Mouse (Mus musculus) spleen, postnatal 14 days (tissue): ENCODE results near the gene Sh3glb2.

Source experiments
- DNase-seq, 2 experiments: peaks; one replicate each; pipeline ENCODE4 v3.0.0; 2021 to 2022; ENCODE audit warnings: low spot score in 2 of 2

Gene Sh3glb2

DNA sequence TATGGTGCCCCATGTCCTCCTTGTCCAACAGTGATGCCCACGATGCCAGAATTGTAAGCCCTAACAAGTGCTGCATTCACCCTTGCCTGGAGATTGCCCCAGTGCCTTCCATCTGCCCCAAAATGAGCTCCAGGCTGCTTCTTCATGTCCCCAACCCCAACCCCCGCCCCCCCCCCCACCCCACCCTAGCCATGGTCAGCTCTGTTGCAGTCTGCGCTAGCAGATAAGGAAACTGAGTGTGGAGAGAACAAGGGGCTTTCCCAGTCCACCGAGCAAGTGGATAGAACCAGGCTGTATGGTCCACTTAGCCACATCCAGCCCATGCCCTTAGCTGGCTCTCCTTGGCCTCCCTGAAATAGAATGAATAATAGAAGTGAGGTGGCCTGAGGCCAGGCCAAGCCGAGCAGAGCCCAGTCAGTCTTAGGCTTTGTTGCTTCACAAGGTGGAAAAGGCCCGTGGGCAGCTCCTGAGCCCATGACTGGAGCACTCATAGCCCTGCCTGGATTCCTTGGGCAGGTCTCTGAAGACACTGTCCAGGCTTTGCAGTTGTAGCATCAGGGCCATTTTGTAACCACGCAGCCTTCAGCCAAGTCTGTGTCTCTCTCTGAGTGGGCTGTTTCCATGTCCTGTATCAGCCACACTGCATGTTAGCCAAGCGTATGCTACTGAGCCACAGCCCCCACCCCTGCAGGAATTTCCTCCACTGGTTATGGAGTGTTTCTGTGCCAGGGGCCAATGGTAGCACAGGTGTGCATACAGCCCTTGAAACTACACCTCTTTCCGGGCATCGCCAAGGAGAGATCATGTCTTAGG, 21.6 kb upstream of the Sh3glb2 start:
- no peak for DNase-seq

DNA sequence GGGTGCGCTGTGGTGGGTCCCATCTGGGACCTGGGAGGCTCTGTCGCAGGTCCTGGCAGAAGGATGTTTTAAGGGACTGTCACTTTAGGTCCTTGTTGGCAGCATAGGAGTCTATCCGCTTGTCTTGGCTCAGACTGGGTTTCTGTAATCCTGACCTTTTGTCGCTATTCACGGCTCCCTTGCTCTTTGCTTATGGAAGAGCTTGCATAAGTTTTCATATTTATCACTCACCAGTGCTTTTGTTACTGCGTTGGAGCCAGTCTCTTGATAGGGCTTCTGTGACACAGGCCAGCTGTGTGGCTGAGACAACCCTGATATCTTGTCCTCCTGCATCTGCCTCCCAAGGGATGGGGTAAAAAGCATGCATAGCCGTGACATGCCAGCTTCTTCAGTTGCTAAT, 20.2 kb upstream of the Sh3glb2 start:
- DNase-seq: no peak

DNA sequence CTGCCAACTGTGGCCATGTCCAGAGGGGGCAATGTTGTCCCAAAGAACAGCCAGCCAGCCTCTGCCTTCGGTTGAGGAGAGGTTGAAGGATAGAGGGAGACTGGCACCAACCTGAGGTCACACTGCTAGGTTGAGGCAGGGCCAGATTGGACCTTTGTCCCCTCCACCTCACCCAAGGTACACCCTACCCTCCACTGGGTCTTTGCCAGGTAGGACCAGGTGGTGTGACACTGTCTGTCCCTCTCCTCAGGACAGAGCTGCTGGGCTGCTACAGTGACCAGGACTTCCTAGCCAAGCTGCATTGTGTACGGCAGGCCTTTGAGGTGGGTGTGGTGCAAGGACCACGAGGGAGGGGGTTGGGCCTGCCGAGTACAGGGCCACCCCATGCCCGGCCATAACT, 18.6 kb upstream of the Sh3glb2 start:
- DNase-seq: no peak

DNA sequence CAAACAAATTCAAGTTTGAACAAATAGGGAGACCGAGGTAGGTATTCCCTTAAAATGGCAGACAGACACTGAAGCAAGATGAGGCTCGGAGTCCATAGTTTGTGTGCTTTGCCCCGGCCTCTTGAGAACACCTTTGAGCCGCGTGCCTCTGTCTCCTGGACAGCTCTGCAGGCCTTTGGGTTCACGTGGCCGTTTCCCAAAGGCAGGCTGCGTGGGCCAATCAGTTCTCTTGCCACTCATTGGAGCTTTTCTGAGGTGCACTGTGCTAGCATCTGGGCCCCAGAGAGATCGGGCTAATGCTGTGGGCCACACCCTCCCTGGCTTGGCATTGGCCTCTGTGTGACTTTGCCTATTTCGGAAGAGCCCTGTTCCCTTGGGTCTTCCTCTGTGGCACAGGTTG, 16.8 kb upstream of the Sh3glb2 start:
- DNase-seq: no peak

DNA sequence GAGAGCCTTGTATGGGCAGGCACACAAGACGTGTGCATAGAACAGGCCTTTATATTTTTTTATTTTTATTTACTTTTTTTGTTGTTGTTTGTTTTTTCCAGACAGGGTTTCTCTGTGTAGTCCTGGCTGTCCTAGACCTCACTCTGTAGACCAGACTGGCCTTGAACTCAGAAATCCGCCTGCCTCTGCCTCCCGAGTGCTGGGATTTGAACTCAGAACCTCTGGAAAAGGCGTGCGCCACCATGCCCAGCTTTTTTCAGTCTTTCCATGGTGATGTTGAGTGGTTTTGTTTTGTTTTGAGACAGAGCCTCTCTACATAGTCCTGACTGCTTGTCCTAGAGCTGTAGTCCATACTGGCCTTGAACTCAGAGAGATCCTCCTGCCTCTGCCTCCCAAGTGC, 13.6 kb upstream of the Sh3glb2 start:
- DNase-seq: no peak

DNA sequence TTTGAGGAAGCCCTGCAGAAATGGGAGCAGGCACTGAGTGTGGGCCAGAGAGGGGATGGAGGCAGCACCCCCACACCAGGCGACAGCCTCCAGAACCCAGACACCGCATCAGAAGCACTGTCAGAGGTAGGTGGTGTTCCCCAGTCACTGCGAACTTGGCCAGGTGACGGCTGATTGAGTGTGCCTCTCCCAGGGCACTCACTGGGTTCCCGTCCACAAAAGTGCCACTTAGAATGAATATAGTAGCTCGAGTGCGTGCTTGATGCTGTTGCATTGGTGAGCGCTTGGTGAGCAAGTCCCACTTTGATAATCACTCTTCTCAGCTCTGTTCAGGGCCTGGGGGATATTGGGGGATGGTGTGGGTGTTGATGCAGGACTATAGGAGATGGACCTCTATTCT, 12.4 kb upstream of the Sh3glb2 start:
- no peak for DNase-seq

DNA sequence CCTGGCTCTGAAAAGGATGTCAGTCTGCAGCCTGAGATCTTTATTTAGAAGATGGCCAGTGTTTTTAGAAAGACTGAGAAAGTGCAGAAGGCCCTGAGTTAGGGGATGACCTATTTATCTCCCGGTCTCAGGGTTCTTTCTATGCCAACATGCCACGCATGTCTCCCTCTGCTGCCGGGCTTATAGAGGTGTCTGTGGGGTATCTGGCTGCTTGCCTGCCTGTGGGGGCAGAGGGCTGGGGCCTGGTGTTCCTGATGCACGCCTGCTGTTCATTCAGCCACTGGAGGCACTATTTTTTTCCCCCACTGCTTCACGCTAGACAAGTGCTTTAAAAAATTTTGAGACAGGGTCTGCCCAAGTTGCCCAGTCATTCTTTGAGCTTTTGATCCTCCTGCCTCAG, 7.1 kb upstream of the Sh3glb2 start:
- no peak for DNase-seq

DNA sequence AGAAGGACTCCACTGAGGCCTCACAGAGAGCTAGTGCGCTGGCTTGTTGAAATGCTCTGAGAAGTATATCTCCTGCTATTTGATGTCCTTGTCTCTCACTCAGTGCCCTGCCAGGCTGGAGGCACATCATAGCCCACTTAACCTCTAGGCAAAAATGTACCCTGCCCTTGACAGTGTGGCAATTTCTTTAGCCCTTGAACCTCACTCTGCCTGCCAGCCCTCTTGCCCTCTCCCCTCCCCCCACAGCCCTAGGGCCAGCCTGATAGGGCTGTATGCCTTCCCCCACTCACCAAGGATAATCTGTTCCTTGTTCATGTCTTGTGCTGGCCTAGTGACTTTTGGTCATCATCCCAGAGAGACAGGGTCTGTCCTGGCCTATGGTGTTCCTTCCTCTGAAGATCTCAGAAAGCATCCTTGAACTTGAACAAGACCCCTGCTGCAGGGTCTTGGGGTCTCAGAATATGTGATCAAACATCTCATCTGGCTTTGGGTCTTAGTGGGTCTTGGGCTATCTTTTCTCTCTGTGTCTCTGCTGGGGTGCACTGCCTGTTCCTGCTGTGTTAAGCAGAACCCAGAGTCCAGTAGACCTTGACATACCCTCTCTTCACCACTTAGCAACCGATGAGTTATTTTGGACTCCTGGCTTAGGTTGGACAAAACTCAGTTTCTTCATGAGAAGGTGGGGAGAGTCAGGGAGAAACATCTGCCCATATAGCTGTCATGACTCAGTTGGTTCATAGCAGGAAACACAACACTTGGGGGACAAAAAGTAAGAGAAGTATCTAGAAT, 6.3 kb upstream of the Sh3glb2 start:
- no peak for DNase-seq

DNA sequence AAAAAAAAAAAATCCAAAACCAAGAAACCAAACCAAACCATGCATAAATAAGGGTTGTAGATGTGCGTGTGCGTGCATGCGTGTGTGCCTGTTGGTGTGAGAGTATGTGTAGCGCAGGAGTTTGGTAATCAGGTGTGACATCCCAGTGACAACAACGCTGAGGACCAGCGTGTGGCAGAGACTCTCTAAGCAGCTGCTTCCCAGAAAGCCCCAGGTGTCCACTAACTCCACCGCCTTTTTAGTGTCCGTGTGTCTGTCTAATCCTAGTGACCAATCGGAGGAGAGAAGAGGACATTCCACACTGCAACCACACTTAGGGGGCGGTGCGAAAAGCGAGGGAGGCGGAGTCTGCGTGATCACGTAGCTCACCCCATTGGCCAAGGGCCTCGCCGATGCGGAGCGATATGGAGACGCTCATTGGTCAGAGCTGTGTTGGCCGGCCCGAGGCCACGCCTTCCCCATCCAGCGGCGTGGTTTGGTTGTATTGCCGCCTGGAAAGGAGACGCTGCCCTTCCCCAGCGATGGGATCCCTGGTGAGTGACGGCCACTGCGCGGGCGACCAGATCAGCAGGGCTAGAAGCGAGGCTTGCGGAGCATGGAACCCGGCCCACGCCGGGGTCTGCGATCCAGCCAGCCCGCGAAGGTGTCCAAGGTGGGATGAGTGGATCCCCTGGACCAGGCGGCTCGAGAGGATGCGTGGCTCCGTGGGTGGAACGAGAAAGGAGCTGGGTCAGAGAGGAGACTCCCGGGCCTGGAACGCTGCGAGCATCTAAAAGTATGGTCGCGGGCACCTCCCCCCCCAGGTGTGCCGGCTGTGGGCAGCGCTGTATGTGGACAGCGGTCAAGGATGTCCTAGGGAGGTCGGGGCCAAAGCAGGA, 4.9 kb upstream of the Sh3glb2 start, which contains the start of gene Miga2:
TSS of gene Miga2 (plus strand) at position 461 of the 878 bp plus-strand sequence.
- peak; percentile 96 to 97 for DNase-seq

DNA sequence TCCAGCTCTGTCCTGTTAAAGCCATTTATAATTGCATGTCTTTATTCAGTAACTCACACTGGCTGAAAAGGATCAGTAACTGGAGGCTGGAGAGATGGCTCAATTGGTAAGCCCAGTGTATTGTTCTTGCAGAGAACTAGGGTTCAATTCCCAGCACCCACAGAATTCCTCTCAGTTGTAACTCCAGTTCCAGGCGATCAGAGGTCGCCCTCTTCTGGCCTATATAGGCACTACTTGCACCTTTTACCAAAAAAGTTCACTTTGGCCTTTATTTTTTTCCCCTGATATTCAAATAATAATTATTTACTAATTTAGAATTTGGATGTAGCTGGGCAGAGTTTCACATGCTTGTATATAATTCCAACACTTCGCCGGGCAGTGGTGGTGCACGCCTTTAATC, 3.7 kb upstream of the Sh3glb2 start:
- no peak for DNase-seq

DNA sequence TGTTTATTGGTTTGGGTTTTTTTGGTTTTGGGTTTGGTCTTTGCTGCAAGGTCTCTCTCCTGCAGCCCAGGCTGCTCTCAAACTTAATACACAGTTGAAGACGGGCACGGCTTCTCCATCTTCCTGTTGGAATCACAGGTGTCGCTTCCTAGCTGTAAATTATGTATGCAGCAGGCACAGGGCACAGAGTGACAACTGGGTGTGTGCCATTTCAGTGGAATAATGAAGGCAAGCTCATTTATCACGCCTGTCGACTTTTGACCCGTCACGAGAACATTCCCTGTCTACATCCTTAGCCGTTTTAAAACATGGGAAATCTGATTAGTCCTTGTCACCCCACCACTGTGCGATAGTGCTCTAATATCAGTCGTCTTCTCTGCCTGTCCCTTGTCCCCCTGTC, 1.5 kb upstream of the Sh3glb2 start:
- no peak for DNase-seq

DNA sequence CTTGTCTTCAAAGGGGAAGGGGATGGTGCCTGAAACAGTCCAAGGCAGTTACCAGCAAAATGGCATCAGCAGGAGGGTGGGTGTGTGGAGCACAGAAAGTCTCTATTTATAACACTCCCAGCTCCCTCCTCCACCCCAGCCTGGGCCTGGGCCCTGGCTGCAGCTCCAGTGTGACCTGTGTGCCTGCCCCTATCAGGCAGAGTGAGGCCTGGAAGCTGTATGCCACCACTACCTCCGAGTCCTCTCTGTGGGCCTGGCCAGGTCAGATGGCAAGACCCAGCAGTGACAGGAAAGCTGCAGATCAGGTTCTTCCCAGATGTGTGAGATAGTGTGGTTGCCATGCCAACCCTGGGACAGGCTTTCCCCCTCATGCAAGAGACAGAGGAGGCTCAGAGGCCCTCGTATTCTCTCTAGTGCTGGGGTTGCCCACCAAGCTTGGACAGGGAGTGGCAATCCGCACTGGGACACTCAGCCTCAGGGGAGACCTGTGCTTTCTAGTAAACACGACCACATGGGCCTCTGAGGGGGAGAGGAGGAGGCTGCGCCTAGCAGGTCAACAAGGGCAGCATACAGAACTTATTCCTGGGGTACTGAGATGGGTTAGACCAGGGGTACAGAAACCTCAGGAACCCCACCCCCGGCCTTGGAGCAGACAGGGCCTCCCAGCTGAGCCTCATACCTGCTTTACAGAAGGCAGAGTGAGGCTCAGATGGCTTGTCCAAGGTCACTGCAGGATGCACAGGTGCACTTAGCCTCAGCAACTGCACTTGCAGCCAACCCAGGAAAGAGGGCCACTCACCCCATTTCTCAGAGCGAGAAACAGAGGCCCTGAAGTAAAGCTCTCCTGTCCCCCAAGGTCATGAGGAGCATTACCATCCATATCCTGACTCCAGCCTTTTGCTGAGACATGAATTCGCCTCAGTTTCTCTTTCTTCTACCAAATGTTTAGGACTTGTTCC, 1.3 kb downstream of the Sh3glb2 start:
- DNase-seq: no peak

DNA sequence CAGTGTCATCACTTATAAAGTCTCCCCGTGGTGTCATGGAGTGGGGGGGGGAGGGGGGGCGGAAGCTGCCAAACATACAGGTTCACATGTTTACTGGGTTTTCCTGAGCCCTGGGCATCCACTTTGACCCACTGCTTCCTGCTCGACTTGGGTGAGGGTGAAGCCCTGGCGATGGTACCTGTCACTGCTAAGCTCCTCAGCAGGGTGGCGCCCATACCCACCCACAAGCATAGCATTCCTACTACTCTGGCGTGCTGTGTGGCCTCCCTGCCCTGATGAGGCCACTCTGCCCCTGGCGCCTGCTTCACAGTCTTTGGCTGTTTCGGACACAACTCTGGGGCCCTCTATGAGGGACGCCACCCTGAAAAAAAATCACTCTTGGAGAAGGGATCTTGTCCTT, 2.2 kb downstream of the Sh3glb2 start:
- DNase-seq: no peak

DNA sequence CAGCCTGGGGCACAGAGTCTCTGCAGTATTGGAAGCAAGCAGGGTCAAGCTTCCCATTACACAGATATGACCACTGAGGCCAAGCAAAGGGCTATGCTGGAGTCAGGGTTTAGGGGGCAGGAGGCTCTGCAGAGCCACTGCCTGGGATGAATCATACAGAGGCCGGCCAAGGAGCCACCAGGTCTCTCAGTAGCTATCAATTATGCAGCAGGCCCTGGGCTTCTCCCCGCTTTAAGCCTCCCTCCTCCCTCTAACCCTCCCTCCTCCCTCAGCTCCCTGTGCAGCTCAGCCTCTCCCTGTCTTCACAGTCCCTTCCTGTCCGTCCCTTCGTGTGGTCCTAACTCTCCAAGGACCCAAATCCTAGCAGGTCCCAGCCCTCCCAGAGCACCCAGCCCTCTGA, 2.9 kb downstream of the Sh3glb2 start:
- DNase-seq: no peak

DNA sequence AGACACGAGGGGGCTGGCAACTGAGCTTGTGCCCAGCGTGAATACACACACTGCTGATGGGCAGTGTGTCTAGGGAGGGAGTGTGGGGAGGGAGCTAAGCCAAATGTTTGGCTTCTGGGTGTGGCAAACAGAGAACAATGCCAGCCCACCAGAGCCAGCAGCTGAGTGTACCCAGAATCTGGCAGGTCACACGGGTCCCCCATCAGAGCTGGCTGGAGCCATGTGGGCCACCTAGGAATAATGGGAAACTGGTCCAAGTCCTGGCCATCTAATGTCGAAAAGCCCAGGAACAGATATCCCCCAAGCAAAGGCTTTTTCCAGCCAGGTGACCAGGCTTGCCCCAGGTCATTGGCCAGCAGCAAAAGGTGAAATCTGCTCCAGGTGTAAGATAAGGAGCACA, 3.3 kb downstream of the Sh3glb2 start:
- no peak for DNase-seq

DNA sequence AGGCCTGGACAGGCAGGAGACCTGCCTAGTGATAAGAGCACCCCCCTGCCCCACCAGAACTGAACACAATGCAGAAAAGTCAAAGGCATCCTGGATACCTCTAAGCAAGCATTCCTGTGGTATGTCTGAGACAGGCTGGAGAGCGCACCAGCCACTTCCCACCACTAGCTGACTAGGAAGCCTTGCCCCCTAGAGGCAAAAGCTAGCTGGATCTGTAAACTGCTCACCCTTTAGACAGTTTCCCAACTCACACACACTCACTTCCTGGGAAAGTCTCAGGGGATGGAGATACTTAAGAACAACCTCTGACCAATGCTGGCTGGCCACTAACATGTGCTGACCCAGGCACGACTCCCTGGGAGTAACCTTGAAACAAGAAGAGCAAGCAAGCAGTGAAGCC, 8.0 kb downstream of the Sh3glb2 start:
- no peak for DNase-seq

DNA sequence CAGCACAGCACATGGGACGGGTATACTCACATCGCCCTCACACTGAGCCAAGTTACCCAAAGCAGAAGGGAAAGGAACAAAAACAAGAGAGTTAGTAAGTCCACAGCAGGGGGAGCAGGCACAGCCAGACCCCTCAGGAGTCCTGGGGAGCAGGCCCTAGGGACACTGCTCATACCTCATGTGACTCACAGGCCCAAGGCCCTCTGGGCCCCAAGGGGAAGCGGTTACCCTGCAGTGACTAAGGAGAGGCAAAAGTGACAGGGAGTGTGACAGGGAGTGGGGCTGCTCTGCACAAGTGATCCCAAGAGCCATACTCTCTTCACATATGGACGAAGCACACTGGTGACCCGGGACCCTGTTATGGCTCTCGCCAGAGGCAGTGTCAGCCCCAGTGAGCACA, 9.9 kb downstream of the Sh3glb2 start:
- DNase-seq: no peak

DNA sequence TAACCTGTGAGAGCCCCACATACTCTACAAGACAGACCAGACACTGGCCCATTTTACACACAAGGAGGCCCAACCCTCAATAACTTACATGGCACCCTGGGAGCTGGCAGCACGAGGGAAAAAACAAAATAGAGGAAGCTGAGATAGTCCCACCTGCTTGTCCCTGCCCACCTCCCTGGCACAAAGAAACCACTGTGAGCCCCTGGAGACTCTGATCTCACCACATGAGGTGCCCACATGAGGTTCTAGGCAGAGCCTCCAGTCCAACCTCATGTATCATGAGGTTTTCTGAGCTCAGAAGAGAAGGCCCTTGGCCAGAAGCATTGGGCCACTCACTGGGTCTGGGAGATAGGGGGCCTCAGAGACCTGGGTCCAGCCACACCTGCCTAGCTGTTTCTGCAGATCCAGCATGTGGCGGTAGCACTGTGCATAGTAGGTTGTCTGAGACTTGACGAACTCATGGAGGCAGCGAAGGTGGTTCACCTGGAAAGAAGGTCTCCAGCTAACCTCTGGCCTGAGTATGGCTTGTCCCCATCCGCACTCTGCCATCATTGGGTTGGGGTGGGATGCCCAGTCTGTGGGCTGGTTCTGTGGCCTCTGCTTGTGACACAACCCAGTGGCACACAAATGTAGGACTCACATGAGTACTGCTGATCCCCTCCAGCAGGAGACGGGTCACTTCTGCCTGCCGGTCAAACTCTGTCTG, 13.0 kb downstream of the Sh3glb2 start:
- DNase-seq: no peak

DNA sequence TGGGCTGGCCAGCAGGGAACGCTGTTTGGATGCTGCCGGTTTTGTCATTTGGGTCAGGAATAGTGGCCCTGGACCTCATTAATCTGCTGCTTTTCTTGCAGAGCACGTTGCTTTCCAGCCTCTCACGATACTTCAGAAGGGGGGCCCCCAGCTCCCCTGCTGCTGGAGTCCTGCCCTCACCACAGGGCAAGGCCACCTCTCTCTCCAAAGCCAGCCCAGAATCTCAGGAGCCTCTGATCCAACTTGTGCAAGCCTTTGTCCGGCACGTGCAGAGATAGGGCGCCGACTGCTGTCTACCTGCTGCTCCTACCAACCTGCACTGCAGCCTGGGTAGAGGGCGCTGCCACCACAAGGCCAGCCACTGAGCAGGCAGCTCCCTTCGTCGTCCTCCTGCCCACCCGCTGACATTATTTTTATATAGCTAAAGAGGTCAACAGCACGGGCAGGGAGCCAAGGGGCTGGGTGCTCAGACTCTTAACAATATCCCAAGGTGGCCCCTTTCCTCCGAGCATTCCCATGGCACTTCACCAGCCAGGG, 15.5 kb downstream of the Sh3glb2 start:
- no peak for DNase-seq

DNA sequence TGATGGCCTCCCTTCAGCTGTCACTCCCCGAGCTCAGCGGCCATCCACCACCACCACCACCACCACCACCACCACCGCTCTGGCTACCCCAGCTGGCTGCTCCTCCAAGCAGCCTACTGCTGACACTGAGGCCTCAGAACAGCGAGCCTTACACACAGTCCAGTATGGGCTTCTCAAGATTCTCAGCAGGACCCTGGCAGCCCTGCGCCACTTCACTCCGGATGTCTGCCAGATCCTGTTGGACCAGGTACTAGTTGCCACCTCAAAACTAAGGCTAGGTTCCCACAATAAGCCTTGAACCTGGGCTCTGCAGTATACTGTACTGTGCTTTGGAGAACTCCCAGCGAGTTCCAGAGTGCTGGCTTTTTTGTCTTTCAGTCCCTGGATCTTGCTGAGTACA, 16.6 kb downstream of the Sh3glb2 start:
- DNase-seq: no peak
